Mouse (Mus musculus): ENCODE measurements around the gene Wnt3.

GRCm38 (mm10) chr11:103771160-103771817 lies 2.7 kb upstream of the Wnt3 start:
- TF ChIP-seq POLR2A (IDR thresholded peaks at IDR 0.05; ENCODE audit: control insufficient read depth, low read depth, low read length) (no peak), CTCF (IDR thresholded peaks at IDR 0.05; ENCODE audit: control insufficient read depth, insufficient read depth, insufficient replicate concordance, low read depth, low read length) (no peak)

All from testis, adult 2 months (tissue).